Mouse (Mus musculus): ENCODE data around the gene 1700093K21Rik. TPM values are rescaled to one million over a fixed set of nuclear protein-coding genes. Genes with fewer than 3 reads are reported as not detected.
A peak's percentile ranks its signal among the peaks of the same experiment; 100 is the strongest.

Gene 1700093K21Rik
- polyA plus RNA-seq, 2 experiments = 0.26 to 0.60 TPM

- no peaks in the 10 kb centered on the region for H3K27me3 ChIP-seq (ENCODE audit: control insufficient read depth, insufficient read depth, low read length)
- H3K4me3 ChIP-seq (replicated peaks; ENCODE audit: low read length) = peak within 1 kb of the TSS; percentile 87
- peak within 1 kb of the TSS; percentile 95 for H3K9ac ChIP-seq (ENCODE audit: low read depth, low read length, severe bottlenecking)
- WGBS = under 1% methylated on average over 24 of the region's 66 CpGs
- peak within 1 kb of the TSS; percentile 82 for H3K4me2 ChIP-seq (replicated peaks; ENCODE audit: low read depth, low read length, severe bottlenecking)
- peak; percentile 63; the same call in 1 of the 2 replicates for TF ChIP-seq POLR2A (IDR thresholded peaks at IDR 0.05; ENCODE audit: borderline replicate concordance, extremely low read depth, insufficient read depth, insufficient read length)
- H3K27ac ChIP-seq (replicated peaks; ENCODE audit: low read depth, low read length) = peak within 1 kb of the TSS; percentile 95
- peaks cover 9% of the 10 kb centered on the region for H3K4me1 ChIP-seq (ENCODE audit: control insufficient read depth, insufficient read depth, low read length)
- peaks cover 26% of the 10 kb centered on the region for H3K36me3 ChIP-seq (ENCODE audit: control insufficient read depth, insufficient read depth, low read length)
- DNase-seq (ENCODE audit: low spot score) = peak; percentile 96
- peak; percentile 95 for ATAC-seq (ENCODE audit: low FRiP score, low read depth)
- H3K9me3 ChIP-seq (ENCODE audit: control insufficient read depth, low read length) = no peaks in the 10 kb centered on the region
These were observed 23.0 kb downstream of the 1700093K21Rik start, which contains the start of gene Ahsa2 for GRCm38 (mm10) chr11:23497718-23498509. Gene Ahsa2, minus strand, starts transcription at chr11:23498030.

- Histone ChIP-seq H3K4me2 (replicated peaks; ENCODE audit: low read depth, low read length, severe bottlenecking) (peak overlapping the region; percentile 82), H3K36me3 (ENCODE audit: control insufficient read depth, insufficient read depth, low read length) (peaks cover 32% of the 10 kb centered on the region), H3K27ac (replicated peaks; ENCODE audit: low read depth, low read length) (peak overlapping the region; percentile 95), H3K4me1 (ENCODE audit: control insufficient read depth, insufficient read depth, low read length) (peaks cover 9% of the 10 kb centered on the region), H3K9me3 (ENCODE audit: control insufficient read depth, low read length) (no peaks in the 10 kb centered on the region), H3K4me3 (replicated peaks; ENCODE audit: low read length) (peak overlapping the region; percentile 87), H3K27me3 (ENCODE audit: control insufficient read depth, insufficient read depth, low read length) (no peaks in the 10 kb centered on the region), H3K9ac (ENCODE audit: low read depth, low read length, severe bottlenecking) (peak overlapping the region; percentile 95)
- ATAC-seq (ENCODE audit: low FRiP score, low read depth) = peak; percentile 79
- DNase-seq (ENCODE audit: low spot score) = peak; percentile 72
- 0 out of 2 replicates have a peak, but pooled peaks have one; percentile 36 for TF ChIP-seq POLR2A (IDR thresholded peaks at IDR 0.05; ENCODE audit: borderline replicate concordance, extremely low read depth, insufficient read depth, insufficient read length)
- WGBS = 0% methylated on average over 22 of the region's 22 CpGs
These were observed 23.6 kb downstream of the 1700093K21Rik start for GRCm38 (mm10) chr11:23497335-23497717.

DNA sequence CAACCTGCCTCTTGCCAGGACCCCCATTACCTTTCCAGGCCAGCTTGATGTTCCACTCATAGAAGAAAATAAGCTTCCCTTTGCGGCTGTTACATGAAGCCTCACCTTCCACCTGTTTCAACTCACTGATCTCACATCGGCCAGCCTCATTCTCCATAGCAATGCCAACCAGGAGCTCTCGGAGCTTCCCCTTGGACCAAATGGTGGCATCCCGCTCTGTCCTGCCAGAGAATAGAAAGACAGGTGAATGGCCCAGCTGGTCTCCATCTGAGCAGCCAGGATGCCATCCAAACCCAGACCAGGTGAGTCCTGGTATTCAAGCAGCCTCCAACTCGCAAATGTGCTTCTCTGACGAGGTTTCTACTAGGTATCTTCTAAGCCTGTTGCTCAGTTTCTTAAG is 24.3 kb downstream of the 1700093K21Rik start:
- WGBS = 49% methylated on average over 6 of the region's 6 CpGs
- DNase-seq (ENCODE audit: low spot score) (no peak), ATAC-seq (ENCODE audit: low FRiP score, low read depth) (no peak)
- Histone ChIP-seq H3K4me2 (replicated peaks; ENCODE audit: low read depth, low read length, severe bottlenecking) (peak overlapping the region; percentile 82), H3K4me3 (replicated peaks; ENCODE audit: low read length) (peak overlapping the region; percentile 87), H3K4me1 (ENCODE audit: control insufficient read depth, insufficient read depth, low read length) (peaks cover 9% of the 10 kb centered on the region), H3K36me3 (ENCODE audit: control insufficient read depth, insufficient read depth, low read length) (peaks cover 38% of the 10 kb centered on the region), H3K27ac (replicated peaks; ENCODE audit: low read depth, low read length) (no peak overlapping the region), H3K9ac (ENCODE audit: low read depth, low read length, severe bottlenecking) (peak overlapping the region; percentile 95), H3K9me3 (ENCODE audit: control insufficient read depth, low read length) (no peaks in the 10 kb centered on the region), H3K27me3 (ENCODE audit: control insufficient read depth, insufficient read depth, low read length) (no peaks in the 10 kb centered on the region)
- TF ChIP-seq POLR2A (IDR thresholded peaks at IDR 0.05; ENCODE audit: borderline replicate concordance, extremely low read depth, insufficient read depth, insufficient read length) = no peak

DNA sequence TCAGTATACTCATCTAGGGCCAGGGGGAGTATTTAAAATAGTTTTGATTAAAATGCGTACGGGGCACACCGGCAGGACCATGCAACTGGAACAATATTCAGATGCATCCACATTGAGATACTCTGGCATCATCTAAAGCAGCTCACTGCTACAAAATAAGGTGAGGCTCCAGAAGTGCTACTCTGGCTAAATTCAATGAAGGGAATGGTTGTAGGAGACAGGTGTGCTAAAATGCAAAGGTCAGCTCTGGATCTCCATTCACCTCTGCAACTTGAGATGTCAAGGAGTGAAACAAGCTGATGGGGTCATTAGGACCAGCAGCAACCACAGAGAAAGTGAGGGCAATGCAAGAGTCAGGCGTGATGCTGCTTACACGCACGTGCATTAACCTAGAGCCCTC is 25.7 kb downstream of the 1700093K21Rik start:
- H3K4me1 ChIP-seq (ENCODE audit: control insufficient read depth, insufficient read depth, low read length) = peaks cover 9% of the 10 kb centered on the region
- H3K27ac ChIP-seq (replicated peaks; ENCODE audit: low read depth, low read length) = no peak overlapping the region
- H3K4me2 ChIP-seq (replicated peaks; ENCODE audit: low read depth, low read length, severe bottlenecking) = no peak overlapping the region
- DNase-seq (ENCODE audit: low spot score) = no peak
- H3K9ac ChIP-seq (ENCODE audit: low read depth, low read length, severe bottlenecking) = no peak overlapping the region
- H3K9me3 ChIP-seq (ENCODE audit: control insufficient read depth, low read length) = no peaks in the 10 kb centered on the region
- H3K4me3 ChIP-seq (replicated peaks; ENCODE audit: low read length) = no peak overlapping the region
- TF ChIP-seq POLR2A (IDR thresholded peaks at IDR 0.05; ENCODE audit: borderline replicate concordance, extremely low read depth, insufficient read depth, insufficient read length) = no peak
- H3K36me3 ChIP-seq (ENCODE audit: control insufficient read depth, insufficient read depth, low read length) = peaks cover 52% of the 10 kb centered on the region
- no peak for ATAC-seq (ENCODE audit: low FRiP score, low read depth)
- 80% methylated on average over 6 of the region's 6 CpGs for WGBS
- H3K27me3 ChIP-seq (ENCODE audit: control insufficient read depth, insufficient read depth, low read length) = no peaks in the 10 kb centered on the region

DNA sequence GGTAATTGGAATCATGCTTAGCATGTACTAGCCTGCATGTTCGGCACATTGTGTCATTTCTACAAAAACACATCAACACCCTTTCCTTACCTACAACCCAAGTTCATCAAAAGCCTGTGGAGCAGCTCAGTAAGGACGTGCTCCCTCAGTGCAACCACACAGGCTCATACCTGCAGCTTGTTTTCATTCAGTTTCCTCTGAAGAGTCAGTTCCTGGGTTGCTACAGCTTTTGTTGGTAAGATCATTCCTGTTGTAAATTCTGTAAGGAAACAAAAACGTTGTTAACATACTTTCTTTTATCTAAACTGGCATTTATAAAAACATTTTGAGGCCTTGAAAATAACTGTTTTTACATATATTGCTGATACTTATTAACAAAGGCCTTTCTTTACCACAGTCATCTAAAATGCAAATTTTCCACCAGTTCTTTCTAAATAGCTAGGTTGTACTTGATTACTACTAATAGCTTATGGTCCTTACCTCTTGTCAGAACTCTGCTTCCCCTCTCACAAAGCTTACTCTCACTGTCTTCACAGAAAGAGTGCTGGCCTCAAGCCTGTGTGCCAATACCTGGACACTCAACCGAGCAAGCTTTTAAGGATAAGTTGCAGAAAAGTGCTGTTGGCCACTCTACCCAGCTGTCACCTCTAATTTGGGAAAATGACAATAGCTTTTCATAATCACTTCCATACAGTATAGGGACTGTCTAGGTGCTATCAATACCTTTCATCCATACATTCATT is 28.7 kb downstream of the 1700093K21Rik start:
- Histone ChIP-seq H3K9me3 (ENCODE audit: control insufficient read depth, low read length) (no peaks in the 10 kb centered on the region), H3K4me1 (ENCODE audit: control insufficient read depth, insufficient read depth, low read length) (peaks cover 9% of the 10 kb centered on the region), H3K4me3 (replicated peaks; ENCODE audit: low read length) (no peak overlapping the region), H3K27ac (replicated peaks; ENCODE audit: low read depth, low read length) (no peak overlapping the region), H3K4me2 (replicated peaks; ENCODE audit: low read depth, low read length, severe bottlenecking) (no peak overlapping the region), H3K36me3 (ENCODE audit: control insufficient read depth, insufficient read depth, low read length) (peaks cover 82% of the 10 kb centered on the region), H3K9ac (ENCODE audit: low read depth, low read length, severe bottlenecking) (no peak overlapping the region), H3K27me3 (ENCODE audit: control insufficient read depth, insufficient read depth, low read length) (no peaks in the 10 kb centered on the region)
- no peak for TF ChIP-seq POLR2A (IDR thresholded peaks at IDR 0.05; ENCODE audit: borderline replicate concordance, extremely low read depth, insufficient read depth, insufficient read length)
- no peak for DNase-seq (ENCODE audit: low spot score)
- 83% methylated on average over 4 of the region's 4 CpGs for WGBS
- no peak for ATAC-seq (ENCODE audit: low FRiP score, low read depth)

Measured in limb, embryonic 14.5 days (tissue).